ENCODE assay signal across 8 mouse cellular contexts in the genomic region with DNA sequence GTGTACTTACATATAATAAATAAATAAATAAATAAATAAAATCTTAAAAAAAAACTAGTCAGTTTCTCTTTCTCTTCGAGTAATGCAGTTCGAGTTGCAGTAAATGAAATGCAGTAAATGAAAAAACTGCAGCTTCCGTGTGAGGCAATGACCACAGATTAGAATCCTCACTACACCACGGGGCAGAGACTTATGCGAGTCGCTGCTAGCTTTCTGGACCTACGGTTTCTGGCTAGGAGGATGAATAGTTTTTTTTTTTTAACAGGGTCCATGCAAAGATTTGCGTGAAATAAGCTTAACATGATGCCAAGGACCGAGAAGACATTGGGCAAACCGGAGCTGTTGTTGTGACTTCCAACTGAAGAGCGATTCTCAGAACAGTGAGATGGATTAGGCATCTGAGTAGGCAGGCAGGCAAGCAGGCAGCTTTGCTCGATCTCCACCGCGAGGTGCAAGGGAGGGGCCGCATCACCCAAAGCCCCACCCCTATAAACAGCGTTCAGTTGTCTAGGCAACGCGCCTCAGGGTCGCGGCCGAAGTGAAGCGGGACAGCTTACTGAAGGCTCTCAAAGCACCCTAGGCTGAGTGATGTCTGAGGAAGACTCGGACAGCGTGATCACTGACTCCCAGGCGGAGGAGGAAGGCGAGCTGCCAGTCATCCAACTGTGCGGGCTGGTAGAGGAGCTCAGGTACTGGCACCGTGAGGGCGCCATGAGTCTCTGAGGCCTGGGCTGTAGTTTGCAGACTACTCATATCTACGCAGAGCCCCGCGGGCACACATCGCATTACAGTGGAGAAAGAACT. TPM values are rescaled to one million over a fixed set of nuclear protein-coding genes. Genes with fewer than 3 reads are reported as not detected.
DNase-seq lines count a peak whose midpoint lies in the region; ATAC-seq and TF ChIP-seq lines count a peak whose summit lies in the region.

Gene Ccdc113 (plus strand): TSS at position 502 of the 804 bp plus-strand sequence.

- peak; percentile 78 for DNase-seq in WW6 (ENCODE audit: low read depth, low spot score)
- peak; percentile 43 for DNase-seq in cerebellum, adult 8-10 months
- peak; percentile 70 for DNase-seq in forebrain, postnatal 0 days
- peak; percentile 29 for DNase-seq in left cerebral cortex, adult 11 months (ENCODE audit: low spot score)
- peak; percentile 48 for DNase-seq in lung, postnatal 14 days
- DNase-seq in ovary, postnatal 14 days (ENCODE audit: low spot score) = peak; percentile 43
- peak; percentile 59 for DNase-seq in urinary bladder, postnatal 14 days (ENCODE audit: low spot score)

- H3K9me3 ChIP-seq in forebrain, postnatal 0 days (ENCODE audit: low read length) = no peaks in the 10 kb centered on the region
- no peaks in the 10 kb centered on the region for H3K9me3 ChIP-seq in hindbrain, embryonic 13.5 days

- H3K4me2 ChIP-seq in forebrain, postnatal 0 days (ENCODE audit: low read depth) = peak within 1 kb of the TSS; percentile 61
- H3K4me2 ChIP-seq in hindbrain, embryonic 13.5 days = peak within 1 kb of the TSS; percentile 82

- no peaks in the 10 kb centered on the region for H3K4me1 ChIP-seq in forebrain, postnatal 0 days (ENCODE audit: insufficient read depth)
- H3K4me1 ChIP-seq in hindbrain, embryonic 13.5 days (replicated peaks) = peaks cover 12% of the 10 kb centered on the region

- no peaks in the 10 kb centered on the region for H3K27me3 ChIP-seq in forebrain, postnatal 0 days (ENCODE audit: insufficient read depth, low read length)
- H3K27me3 ChIP-seq in hindbrain, embryonic 13.5 days = no peaks in the 10 kb centered on the region

- no peaks in the 10 kb centered on the region for H3K36me3 ChIP-seq in forebrain, postnatal 0 days (ENCODE audit: insufficient read depth)
- no peaks in the 10 kb centered on the region for H3K36me3 ChIP-seq in hindbrain, embryonic 13.5 days

- WGBS in forebrain, postnatal 0 days = 6% methylated on average over 33 of the region's 33 CpGs
- WGBS in hindbrain, embryonic 13.5 days = 8% methylated on average over 33 of the region's 33 CpGs

- H3K27ac ChIP-seq in forebrain, postnatal 0 days (ENCODE audit: low read depth, low read length) = no peak within 1 kb of the TSS
- 0 out of 2 replicates have a peak within 1 kb of the TSS, but pooled peaks have one; percentile 30 for H3K27ac ChIP-seq in hindbrain, embryonic 13.5 days

- no peak for TF ChIP-seq CTCF in forebrain, postnatal 0 days (IDR thresholded peaks at IDR 0.05; ENCODE audit: low read depth)

- H3K4me3 ChIP-seq in forebrain, postnatal 0 days (ENCODE audit: low read depth, low read length) = peak within 1 kb of the TSS; percentile 47
- H3K4me3 ChIP-seq in hindbrain, embryonic 13.5 days = peak within 1 kb of the TSS; percentile 49

- ATAC-seq in forebrain, postnatal 0 days = peak; percentile 94
- peak; percentile 86 for ATAC-seq in hindbrain, embryonic 13.5 days (ENCODE audit: low FRiP score)

- H3K9ac ChIP-seq in forebrain, postnatal 0 days = peak within 1 kb of the TSS; percentile 34; the same call in 1 of the 2 replicates
- peak within 1 kb of the TSS; percentile 71 for H3K9ac ChIP-seq in hindbrain, embryonic 13.5 days

RNA-seq across cellular contexts. Expression of gene Ccdc113, which starts in this region (rescaled TPM):
- 3.4 and 3.7 TPM in 2 replicates for total RNA-seq in forebrain, postnatal 0 days (2014; rRNA removed)
- 3.3 and 5.3 TPM in 2 replicates for polyA plus RNA-seq in forebrain, postnatal 0 days (2015; fragmentation: Nextera tagmentation; extraction: Ambion mirVana)
- polyA plus RNA-seq in hindbrain, embryonic 13.5 days (2015; fragmentation: Nextera tagmentation; extraction: Ambion mirVana) = 1.9 and 3.0 TPM in 2 replicates
